Mouse (Mus musculus): ENCODE results near the gene Rapgef6. TPM values are rescaled to one million over a fixed set of nuclear protein-coding genes. Genes with fewer than 3 reads are reported as not detected.
"Not testable (repeated sequence)": the region's sequence is repeated elsewhere in the genome, so short reads cannot be mapped to it uniquely, and the experiment has no call there.

The Rapgef6 gene
- total and polyA plus RNA-seq, 2 experiments = 8.7 to 14.1 TPM

GRCm38 (mm10) chr11:54601121-54601520 is 78.5 kb downstream of the Rapgef6 start:
- no peak overlapping the region for H3K27ac ChIP-seq (replicated peaks; ENCODE audit: insufficient read depth, low read depth, low read length)
- H3K4me1 ChIP-seq (ENCODE audit: control insufficient read depth, insufficient read depth, low read length) = no peaks in the 10 kb centered on the region
- TF ChIP-seq CTCF (IDR thresholded peaks at IDR 0.05; ENCODE audit: low read depth, low read length) (no peak), POLR2A (IDR thresholded peaks at IDR 0.05; ENCODE audit: extremely low read depth, insufficient read depth, low read length) (no peak)
- no peaks in the 10 kb centered on the region for H3K27me3 ChIP-seq (ENCODE audit: control insufficient read depth, insufficient read depth, low read length)
- 78% methylated on average over 2 of the region's 2 CpGs for WGBS
- DNase-seq (ENCODE audit: extremely low read depth, low read depth, low spot score) = no peak
- no peak overlapping the region for H3K9ac ChIP-seq (ENCODE audit: low read depth, low read length)
- H3K4me3 ChIP-seq (ENCODE audit: insufficient read depth, low read depth, low read length) = no peak overlapping the region
- no peaks in the 10 kb centered on the region for H3K36me3 ChIP-seq (ENCODE audit: control insufficient read depth, insufficient read depth, low read length)
- no peaks in the 10 kb centered on the region for H3K79me2 ChIP-seq (ENCODE audit: control insufficient read depth, insufficient read depth, low read length)

DNA sequence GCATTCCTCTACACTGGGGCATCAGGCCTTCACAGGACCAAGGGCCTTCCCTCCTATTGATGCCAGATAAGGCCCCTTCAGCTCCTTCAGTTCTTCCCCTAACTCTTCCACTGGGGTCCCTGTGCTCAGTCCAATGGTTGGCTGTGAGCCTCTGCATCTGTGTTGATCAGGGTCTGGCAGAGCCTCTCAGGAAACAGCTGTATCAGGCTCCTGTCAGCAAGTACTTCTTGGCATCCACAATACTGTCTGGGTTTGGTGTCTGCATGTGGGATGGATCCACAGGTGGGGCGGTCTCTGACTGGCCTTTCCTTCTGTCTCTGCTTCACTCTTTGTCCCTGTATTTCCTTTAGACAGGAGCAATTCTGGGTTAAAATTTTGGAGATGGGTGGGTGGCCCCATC is 80.1 kb downstream of the Rapgef6 start:
- not testable (repeated sequence) for H3K79me2 ChIP-seq (ENCODE audit: control insufficient read depth, insufficient read depth, low read length); H3K36me3 ChIP-seq (ENCODE audit: control insufficient read depth, insufficient read depth, low read length); H3K4me3 ChIP-seq (ENCODE audit: insufficient read depth, low read depth, low read length); H3K9ac ChIP-seq (ENCODE audit: low read depth, low read length); H3K4me1 ChIP-seq (ENCODE audit: control insufficient read depth, insufficient read depth, low read length); H3K27ac ChIP-seq (replicated peaks; ENCODE audit: insufficient read depth, low read depth, low read length); H3K27me3 ChIP-seq (ENCODE audit: control insufficient read depth, insufficient read depth, low read length); DNase-seq (ENCODE audit: extremely low read depth, low read depth, low spot score)
- WGBS = 96% methylated on average over 1 of the region's 1 CpGs

DNA sequence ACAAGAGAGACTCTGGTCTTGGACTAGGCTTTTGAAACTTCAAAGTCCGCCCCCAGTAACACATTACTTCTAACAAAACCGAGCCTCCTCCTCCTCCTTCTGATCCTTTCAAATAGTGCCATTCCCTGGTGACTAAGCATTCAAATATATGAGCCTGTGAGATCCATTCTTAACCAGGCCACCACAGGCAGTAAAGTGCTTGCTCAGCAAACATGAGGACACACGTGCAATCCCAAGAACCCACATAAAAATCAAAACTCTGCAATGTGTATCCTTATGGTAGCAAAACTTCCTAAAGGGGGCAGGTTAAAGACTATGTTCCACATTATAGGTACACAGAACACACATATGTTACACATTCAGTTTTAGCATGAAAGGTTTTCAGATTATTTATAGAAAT is 81.8 kb downstream of the Rapgef6 start:
- DNase-seq (ENCODE audit: extremely low read depth, low read depth, low spot score) = no peak
- TF ChIP-seq CTCF (IDR thresholded peaks at IDR 0.05; ENCODE audit: low read depth, low read length) = no peak
- TF ChIP-seq POLR2A (IDR thresholded peaks at IDR 0.05; ENCODE audit: extremely low read depth, insufficient read depth, low read length) = no peak
- Histone ChIP-seq H3K4me3 (ENCODE audit: insufficient read depth, low read depth, low read length) (no peak overlapping the region), H3K27ac (replicated peaks; ENCODE audit: insufficient read depth, low read depth, low read length) (no peak overlapping the region), H3K4me1 (ENCODE audit: control insufficient read depth, insufficient read depth, low read length) (no peaks in the 10 kb centered on the region), H3K27me3 (ENCODE audit: control insufficient read depth, insufficient read depth, low read length) (no peaks in the 10 kb centered on the region), H3K9ac (ENCODE audit: low read depth, low read length) (no peak overlapping the region), H3K36me3 (ENCODE audit: control insufficient read depth, insufficient read depth, low read length) (no peaks in the 10 kb centered on the region), H3K79me2 (ENCODE audit: control insufficient read depth, insufficient read depth, low read length) (no peaks in the 10 kb centered on the region)
- 88% methylated on average over 3 of the region's 3 CpGs for WGBS

DNA sequence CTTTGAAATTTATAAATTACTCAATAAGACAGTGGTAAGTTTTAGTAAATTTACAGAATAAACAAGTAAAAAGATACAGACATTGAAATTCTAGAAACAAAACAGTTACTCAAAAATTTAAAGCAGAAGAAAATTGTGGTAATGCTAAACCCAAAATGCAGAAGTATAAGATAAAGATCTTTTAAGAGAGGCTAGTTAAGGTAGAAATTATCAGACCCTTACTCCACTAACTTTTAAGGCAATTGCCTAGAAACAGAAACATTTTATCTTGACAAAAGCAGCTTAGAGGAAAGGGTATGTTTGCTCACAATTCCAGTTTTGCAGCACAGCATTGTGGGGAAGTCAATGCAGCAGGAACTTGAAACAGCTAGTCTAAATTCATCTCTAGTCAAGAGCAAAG is 91.0 kb downstream of the Rapgef6 start:
- H3K27ac ChIP-seq (replicated peaks; ENCODE audit: insufficient read depth, low read depth, low read length) = no peak overlapping the region
- TF ChIP-seq CTCF (IDR thresholded peaks at IDR 0.05; ENCODE audit: low read depth, low read length) = no peak
- TF ChIP-seq POLR2A (IDR thresholded peaks at IDR 0.05; ENCODE audit: extremely low read depth, insufficient read depth, low read length) = no peak
- no peak overlapping the region for H3K9ac ChIP-seq (ENCODE audit: low read depth, low read length)

GRCm38 (mm10) chr11:54614560-54614959 is 91.9 kb downstream of the Rapgef6 start:
- no peak for DNase-seq (ENCODE audit: extremely low read depth, low read depth, low spot score)
- Histone ChIP-seq H3K79me2 (ENCODE audit: control insufficient read depth, insufficient read depth, low read length) (no peaks in the 10 kb centered on the region), H3K36me3 (ENCODE audit: control insufficient read depth, insufficient read depth, low read length) (no peaks in the 10 kb centered on the region; the same call in 1 of the 2 replicates), H3K9ac (ENCODE audit: low read depth, low read length) (no peak overlapping the region), H3K27me3 (ENCODE audit: control insufficient read depth, insufficient read depth, low read length) (no peaks in the 10 kb centered on the region), H3K4me1 (ENCODE audit: control insufficient read depth, insufficient read depth, low read length) (no peaks in the 10 kb centered on the region), H3K4me3 (ENCODE audit: insufficient read depth, low read depth, low read length) (no peak overlapping the region), H3K27ac (replicated peaks; ENCODE audit: insufficient read depth, low read depth, low read length) (no peak overlapping the region)
- WGBS = 90% methylated on average over 1 of the region's 1 CpGs
- no peak for TF ChIP-seq CTCF (IDR thresholded peaks at IDR 0.05; ENCODE audit: low read depth, low read length)
- TF ChIP-seq POLR2A (IDR thresholded peaks at IDR 0.05; ENCODE audit: extremely low read depth, insufficient read depth, low read length) = no peak

More for the DNA sequence above, 91.0 kb downstream of the Rapgef6 start:
- Histone ChIP-seq H3K27me3 (ENCODE audit: control insufficient read depth, insufficient read depth, low read length) (no peaks in the 10 kb centered on the region), H3K79me2 (ENCODE audit: control insufficient read depth, insufficient read depth, low read length) (no peaks in the 10 kb centered on the region), H3K36me3 (ENCODE audit: control insufficient read depth, insufficient read depth, low read length) (no peaks in the 10 kb centered on the region; the same call in 1 of the 2 replicates), H3K4me3 (ENCODE audit: insufficient read depth, low read depth, low read length) (no peak overlapping the region), H3K4me1 (ENCODE audit: control insufficient read depth, insufficient read depth, low read length) (no peaks in the 10 kb centered on the region)
- DNase-seq (ENCODE audit: extremely low read depth, low read depth, low spot score) = no peak

DNA sequence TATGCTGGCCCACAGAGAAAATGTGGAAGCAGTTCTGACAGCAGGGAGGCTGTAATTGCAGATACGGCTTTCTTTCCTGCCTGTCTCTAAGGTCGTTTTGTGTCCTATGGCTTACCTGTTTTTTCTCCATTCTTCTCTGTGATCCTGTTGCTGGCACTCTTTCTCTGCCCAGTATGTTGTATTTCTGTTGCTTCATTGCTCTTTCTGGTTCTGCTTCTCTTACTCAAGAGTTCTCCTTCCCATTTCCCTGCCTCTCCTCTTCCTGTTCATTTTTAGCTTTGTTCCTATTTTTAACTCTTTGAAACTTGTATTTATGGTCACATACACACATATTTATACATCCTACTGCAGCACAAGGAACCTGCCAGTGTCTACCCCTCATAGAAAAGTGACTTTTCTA is 96.2 kb downstream of the Rapgef6 start:
- DNase-seq (ENCODE audit: extremely low read depth, low read depth, low spot score) = peak; percentile 16
- Histone ChIP-seq H3K27me3 (ENCODE audit: control insufficient read depth, insufficient read depth, low read length) (no peaks in the 10 kb centered on the region), H3K79me2 (ENCODE audit: control insufficient read depth, insufficient read depth, low read length) (no peaks in the 10 kb centered on the region), H3K36me3 (ENCODE audit: control insufficient read depth, insufficient read depth, low read length) (peaks cover 15% of the 10 kb centered on the region), H3K4me1 (ENCODE audit: control insufficient read depth, insufficient read depth, low read length) (no peaks in the 10 kb centered on the region), H3K4me3 (ENCODE audit: insufficient read depth, low read depth, low read length) (no peak overlapping the region), H3K27ac (replicated peaks; ENCODE audit: insufficient read depth, low read depth, low read length) (no peak overlapping the region), H3K9ac (ENCODE audit: low read depth, low read length) (no peak overlapping the region)
- no peak for TF ChIP-seq POLR2A (IDR thresholded peaks at IDR 0.05; ENCODE audit: extremely low read depth, insufficient read depth, low read length)
- TF ChIP-seq CTCF (IDR thresholded peaks at IDR 0.05; ENCODE audit: low read depth, low read length) = no peak
- 73% methylated on average over 2 of the region's 2 CpGs for WGBS
